Mouse (Mus musculus) cerebellum, adult 2 months (tissue): ENCODE results near the gene Mlf1.

Experiments used
- CTCF ChIP-seq: fragments of 200-500 bp; IDR thresholded peaks from 2 replicates; pipeline ENCODE4 v1.5.1; 2011; ENCODE audit warnings: low read depth, mild to moderate bottlenecking, control low read depth, low read length, moderate library complexity, borderline replicate concordance; ENCODE audit not compliant: insufficient read depth
- POLR2A ChIP-seq: fragments of 200-500 bp; IDR thresholded peaks from 2 replicates; pipeline ENCODE4 v1.6.1; 2011; ENCODE audit warnings: low read length, control low read depth, borderline replicate concordance; ENCODE audit not compliant: insufficient read depth

DNA sequence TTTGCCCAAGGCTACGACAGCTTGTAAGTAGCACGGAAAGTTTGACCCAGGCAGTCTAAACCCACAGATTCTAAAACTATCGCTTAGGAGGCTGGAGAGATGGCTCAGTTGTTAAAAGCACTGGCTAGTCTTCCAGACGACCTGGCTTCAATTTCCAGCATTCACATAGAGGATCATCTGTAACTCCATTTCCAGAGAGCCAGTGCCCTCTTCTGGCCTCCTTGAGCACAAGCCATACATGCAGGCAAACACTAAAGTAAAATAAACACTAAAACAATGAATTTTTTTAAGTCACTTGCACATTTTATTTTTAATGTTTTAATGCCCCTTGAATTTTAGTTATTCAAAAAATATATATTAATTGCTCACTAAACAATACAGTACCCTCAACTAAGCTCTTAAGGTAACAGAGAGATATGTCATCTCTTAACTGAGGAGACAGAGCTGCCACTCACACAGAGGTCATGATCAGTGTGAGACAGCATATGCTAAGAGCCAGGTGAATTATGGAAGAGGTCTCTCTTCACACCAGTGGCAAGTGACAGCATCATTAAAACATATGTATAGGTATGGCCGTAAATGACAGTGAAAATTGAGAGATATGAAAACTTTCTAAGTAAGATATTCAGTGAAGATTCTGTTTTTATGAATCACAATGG is 30.8 kb upstream of the Mlf1 start:
- peak; percentile 13; the same call in 1 of the 2 replicates for TF ChIP-seq CTCF
- TF ChIP-seq POLR2A, result no peak
